Mouse (Mus musculus): ENCODE data around the gene Vmn1r175. TPM values are rescaled to one million over a fixed set of nuclear protein-coding genes. Genes with fewer than 3 reads are reported as not detected.
"Not testable (repeated sequence)": the region's sequence is repeated elsewhere in the genome, so short reads cannot be mapped to it uniquely, and the experiment has no call there.

Vmn1r175 gene
- polyA plus RNA-seq (2016; fragmentation: Nextera tagmentation; extraction: Ambion mirVana): not detected in 2 replicates

DNA sequence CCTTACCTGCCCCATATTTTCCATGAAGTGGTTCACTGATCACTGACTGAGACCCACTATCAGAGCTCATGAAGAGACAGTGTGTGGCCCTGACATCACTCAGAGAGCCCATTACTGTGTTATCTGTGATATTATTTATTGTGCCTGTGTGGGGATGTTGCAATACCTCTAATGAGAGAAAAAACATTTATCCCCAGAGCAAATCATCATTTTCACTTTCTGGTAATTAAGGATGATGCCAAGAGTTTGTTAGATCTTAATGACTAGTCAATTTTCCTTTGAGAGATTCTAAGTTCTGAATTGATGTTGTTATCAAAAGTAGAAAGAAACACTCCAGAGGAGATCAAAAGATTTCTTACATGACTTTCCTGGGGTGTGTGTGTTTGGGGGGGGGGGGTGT is at the start of gene Vmn1r175:
Vmn1r175 (minus strand) TSS at position 101 of the 400 bp plus-strand sequence.
- H3K27ac ChIP-seq (replicated peaks); H3K27me3 ChIP-seq (ENCODE audit: low read depth, poor library complexity, severe bottlenecking); DNase-seq (ENCODE audit: low spot score); H3K36me3 ChIP-seq; H3K4me3 ChIP-seq; H3K4me1 ChIP-seq: not testable (repeated sequence)
- peaks cover 25% of the 10 kb centered on the region for H3K9me3 ChIP-seq (replicated peaks)

DNA sequence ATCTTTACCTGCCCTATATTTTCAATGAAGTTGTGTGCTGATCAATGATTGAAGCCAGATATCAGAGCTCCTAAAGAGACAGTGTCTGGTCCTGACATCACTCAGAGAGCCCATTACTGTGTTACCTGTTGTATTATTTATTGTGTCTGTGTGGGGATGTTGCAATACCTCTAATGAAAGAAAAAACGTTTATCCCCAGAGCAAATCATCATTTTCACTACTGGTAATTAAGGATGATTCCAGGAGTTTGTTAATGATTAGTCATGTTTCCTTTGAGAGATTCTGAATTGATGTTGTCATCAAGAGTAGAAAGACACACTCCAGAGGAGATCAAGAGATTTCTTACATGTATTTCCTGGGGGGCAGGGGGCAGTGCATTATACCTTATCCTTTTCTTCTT is 26.8 kb upstream of the Vmn1r175 start, which contains the start of gene Vmn1r176:
Vmn1r176 (minus strand) TSS at position 101 of the 400 bp plus-strand sequence.
- not testable (repeated sequence) for DNase-seq (ENCODE audit: low spot score)
- no CpG with 5 or more reads among the region's 1 CpGs for WGBS

DNA sequence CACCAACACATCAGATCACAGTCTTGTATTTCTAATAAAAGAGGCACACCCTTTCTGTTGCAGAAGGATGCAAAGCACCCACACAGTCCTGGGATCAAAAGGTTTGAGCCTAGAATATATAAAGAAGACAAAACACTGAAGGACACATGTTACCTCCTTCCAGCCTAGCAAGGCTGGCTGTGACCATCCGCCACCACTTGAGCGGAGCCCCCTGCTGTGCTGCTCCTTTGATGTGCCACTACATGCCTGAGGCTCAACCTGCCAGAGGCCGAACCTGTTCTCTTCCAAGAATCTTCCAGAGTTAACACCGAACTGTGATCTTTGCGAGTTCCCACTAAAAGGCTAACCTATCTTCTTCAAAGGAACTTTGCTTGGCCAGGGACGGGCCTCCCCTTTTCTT is 25.9 kb downstream of the Vmn1r175 start:
- Histone ChIP-seq H3K4me1 (no peaks in the 10 kb centered on the region), H3K27me3 (ENCODE audit: low read depth, poor library complexity, severe bottlenecking) (no peaks in the 10 kb centered on the region), H3K4me3 (no peak overlapping the region), H3K36me3 (no peaks in the 10 kb centered on the region), H3K27ac (replicated peaks) (no peak overlapping the region), H3K9me3 (replicated peaks) (peaks cover 89% of the 10 kb centered on the region)
- WGBS: 79% methylated on average over 6 of the region's 6 CpGs
- no peak for DNase-seq (ENCODE audit: low spot score)

More for the DNA sequence above, 26.8 kb upstream of the Vmn1r175 start, which contains the start of gene Vmn1r176:
- H3K9me3 ChIP-seq (replicated peaks): peaks cover 12% of the 10 kb centered on the region; the same call in 1 of the 2 replicates
- H3K27ac ChIP-seq (replicated peaks); H3K36me3 ChIP-seq; H3K4me3 ChIP-seq; H3K27me3 ChIP-seq (ENCODE audit: low read depth, poor library complexity, severe bottlenecking); H3K4me1 ChIP-seq: not testable (repeated sequence)

Other genes starting within 250 kb of the Vmn1r175 start
- gene Vmn1r169, start 235.1 kb downstream of the Vmn1r175 start, polyA plus RNA-seq (2016; fragmentation: Nextera tagmentation; extraction: Ambion mirVana): not detected in 2 replicates
- not detected in 2 replicates for gene Vmn1r170, start 204.5 kb downstream of the Vmn1r175 start, polyA plus RNA-seq (2016; fragmentation: Nextera tagmentation; extraction: Ambion mirVana)
- not detected in 2 replicates for gene Vmn1r171, start 179.9 kb downstream of the Vmn1r175 start, polyA plus RNA-seq (2016; fragmentation: Nextera tagmentation; extraction: Ambion mirVana)
- gene Vmn1r172, start 152.3 kb downstream of the Vmn1r175 start, polyA plus RNA-seq (2016; fragmentation: Nextera tagmentation; extraction: Ambion mirVana): not detected in 2 replicates
- not detected in 2 replicates for gene Vmn1r173, start 109.9 kb downstream of the Vmn1r175 start, polyA plus RNA-seq (2016; fragmentation: Nextera tagmentation; extraction: Ambion mirVana)
- gene Vmn1r174, start 58.4 kb downstream of the Vmn1r175 start, polyA plus RNA-seq (2016; fragmentation: Nextera tagmentation; extraction: Ambion mirVana): not detected in 2 replicates
- gene Vmn1r176, start 26.7 kb upstream of the Vmn1r175 start, polyA plus RNA-seq (2016; fragmentation: Nextera tagmentation; extraction: Ambion mirVana): not detected in 2 replicates
- not detected in 2 replicates for gene Vmn1r177, start 55.8 kb upstream of the Vmn1r175 start, polyA plus RNA-seq (2016; fragmentation: Nextera tagmentation; extraction: Ambion mirVana)
- gene Vmn1r178, start 81.4 kb upstream of the Vmn1r175 start, polyA plus RNA-seq (2016; fragmentation: Nextera tagmentation; extraction: Ambion mirVana): not detected in 2 replicates
- gene Vmn1r179, start 116.3 kb upstream of the Vmn1r175 start, polyA plus RNA-seq (2016; fragmentation: Nextera tagmentation; extraction: Ambion mirVana): not detected in 2 replicates
- gene Vmn1r180, start 140.0 kb upstream of the Vmn1r175 start, polyA plus RNA-seq (2016; fragmentation: Nextera tagmentation; extraction: Ambion mirVana): not detected in 2 replicates
- not detected in 2 replicates for gene Vmn1r181, start 164.0 kb upstream of the Vmn1r175 start, polyA plus RNA-seq (2016; fragmentation: Nextera tagmentation; extraction: Ambion mirVana)
- not detected in 2 replicates for gene V1rd19, start 191.0 kb upstream of the Vmn1r175 start, polyA plus RNA-seq (2016; fragmentation: Nextera tagmentation; extraction: Ambion mirVana)
- 0.01 TPM in 1 of 2 replicates, not detected in the other for gene Vmn1r183, start 242.6 kb upstream of the Vmn1r175 start, polyA plus RNA-seq (2016; fragmentation: Nextera tagmentation; extraction: Ambion mirVana)